Mouse (Mus musculus) R1 (cell line): ENCODE results near the gene Pgls.
A peak's percentile ranks its signal among the peaks of the same experiment; 100 is the strongest.

ENCODE experiments used
- DNase-seq: peaks from one replicate; pipeline ENCODE4 v3.0.0-alpha.2; 2018; ENCODE audit warnings: low read depth, low spot score

Gene Pgls

GRCm38 (mm10) chr8:71598375-71598774 is 6.4 kb downstream of the Pgls start:
- DNase-seq: no peak

GRCm38 (mm10) chr8:71598841-71599240 is 6.9 kb downstream of the Pgls start:
- no peak for DNase-seq

- DNase-seq: peak; percentile 67
These were observed 10.1 kb downstream of the Pgls start for GRCm38 (mm10) chr8:71601939-71602665.

GRCm38 (mm10) chr8:71602666-71603334 is 10.8 kb downstream of the Pgls start:
- peak; percentile 95 for DNase-seq

GRCm38 (mm10) chr8:71604021-71604420 is 12.0 kb downstream of the Pgls start:
- DNase-seq: no peak

GRCm38 (mm10) chr8:71610822-71611651 is 19.1 kb downstream of the Pgls start, which contains the start of gene Colgalt1:
Gene Colgalt1, plus strand, starts transcription at chr8:71610998.
- peak; percentile 100 for DNase-seq

- DNase-seq: peak; percentile 65
These were observed 20.2 kb downstream of the Pgls start for GRCm38 (mm10) chr8:71612141-71612540.

GRCm38 (mm10) chr8:71613418-71613817 is 21.4 kb downstream of the Pgls start:
- no peak for DNase-seq

GRCm38 (mm10) chr8:71619786-71620185 is 27.8 kb downstream of the Pgls start:
- no peak for DNase-seq

GRCm38 (mm10) chr8:71625088-71625487 is 33.1 kb downstream of the Pgls start:
- no peak for DNase-seq

- DNase-seq: no peak
These were observed 34.8 kb downstream of the Pgls start for GRCm38 (mm10) chr8:71626753-71627152.

- no peak for DNase-seq
These were observed 35.5 kb downstream of the Pgls start for GRCm38 (mm10) chr8:71627265-71628099.

GRCm38 (mm10) chr8:71628396-71629095 is 36.6 kb downstream of the Pgls start:
- no peak for DNase-seq

GRCm38 (mm10) chr8:71629096-71629697 is 37.2 kb downstream of the Pgls start:
- DNase-seq: peak; percentile 91

GRCm38 (mm10) chr8:71629781-71630212 is 37.8 kb downstream of the Pgls start:
- DNase-seq: peak; percentile 88

GRCm38 (mm10) chr8:71630761-71631160 is 38.8 kb downstream of the Pgls start:
- DNase-seq: peak; percentile 20

GRCm38 (mm10) chr8:71631897-71632296 is 39.9 kb downstream of the Pgls start:
- DNase-seq: no peak

- DNase-seq: peak; percentile 74
These were observed 41.2 kb downstream of the Pgls start for GRCm38 (mm10) chr8:71633164-71633563.

GRCm38 (mm10) chr8:71633981-71634667 is 42.1 kb downstream of the Pgls start:
- peak; percentile 83 for DNase-seq
